Mouse (Mus musculus): ENCODE data around the gene Upk2. TPM values are rescaled to one million over a fixed set of nuclear protein-coding genes. Genes with fewer than 3 reads are reported as not detected.
A peak's percentile ranks its signal among the peaks of the same experiment; 100 is the strongest.
"Not testable (repeated sequence)": the region's sequence is repeated elsewhere in the genome, so short reads cannot be mapped to it uniquely, and the experiment has no call there.

Upk2 gene
- polyA plus RNA-seq, 1 experiment: not detected

DNA sequence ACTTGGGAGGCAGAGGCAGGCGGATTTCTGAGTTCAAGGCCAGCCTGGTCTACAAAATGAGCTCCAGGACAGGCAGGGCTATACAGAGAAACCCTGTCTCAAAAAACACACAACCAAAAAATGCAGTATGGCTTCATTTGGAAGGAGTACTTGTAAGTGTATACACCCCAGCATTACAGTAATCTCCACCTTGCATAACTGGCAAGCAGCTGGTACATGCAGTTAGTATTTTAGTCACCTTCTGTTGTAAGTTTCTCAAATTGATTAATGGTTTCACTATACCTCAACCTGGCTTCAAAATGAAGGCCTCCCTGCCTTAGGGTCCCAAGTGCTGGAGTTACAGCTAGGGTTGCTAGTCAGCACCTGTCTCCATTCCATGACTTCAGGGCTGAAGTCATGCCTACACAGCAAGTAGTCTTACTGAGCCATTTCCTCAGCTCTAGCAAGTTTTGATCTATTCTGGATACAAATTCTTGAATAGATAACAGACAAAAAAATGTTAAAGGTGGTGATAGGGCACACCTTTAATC lies 43.1 kb downstream of the Upk2 start:
- no peak for DNase-seq (ENCODE audit: extremely low spot score in 1 of 2, low spot score in 1 of 2)

- no peak for DNase-seq (ENCODE audit: extremely low spot score in 1 of 2, low spot score in 1 of 2)
Measured at GRCm38 (mm10) chr9:44410647-44411336, 44.0 kb downstream of the Upk2 start.

- not testable (repeated sequence) for DNase-seq (ENCODE audit: extremely low spot score in 1 of 2, low spot score in 1 of 2)
Measured at GRCm38 (mm10) chr9:44408693-44409092, 46.1 kb downstream of the Upk2 start.

GRCm38 (mm10) chr9:44407752-44408097 lies 47.1 kb downstream of the Upk2 start:
- no peak for DNase-seq (ENCODE audit: extremely low spot score in 1 of 2, low spot score in 1 of 2)

DNA sequence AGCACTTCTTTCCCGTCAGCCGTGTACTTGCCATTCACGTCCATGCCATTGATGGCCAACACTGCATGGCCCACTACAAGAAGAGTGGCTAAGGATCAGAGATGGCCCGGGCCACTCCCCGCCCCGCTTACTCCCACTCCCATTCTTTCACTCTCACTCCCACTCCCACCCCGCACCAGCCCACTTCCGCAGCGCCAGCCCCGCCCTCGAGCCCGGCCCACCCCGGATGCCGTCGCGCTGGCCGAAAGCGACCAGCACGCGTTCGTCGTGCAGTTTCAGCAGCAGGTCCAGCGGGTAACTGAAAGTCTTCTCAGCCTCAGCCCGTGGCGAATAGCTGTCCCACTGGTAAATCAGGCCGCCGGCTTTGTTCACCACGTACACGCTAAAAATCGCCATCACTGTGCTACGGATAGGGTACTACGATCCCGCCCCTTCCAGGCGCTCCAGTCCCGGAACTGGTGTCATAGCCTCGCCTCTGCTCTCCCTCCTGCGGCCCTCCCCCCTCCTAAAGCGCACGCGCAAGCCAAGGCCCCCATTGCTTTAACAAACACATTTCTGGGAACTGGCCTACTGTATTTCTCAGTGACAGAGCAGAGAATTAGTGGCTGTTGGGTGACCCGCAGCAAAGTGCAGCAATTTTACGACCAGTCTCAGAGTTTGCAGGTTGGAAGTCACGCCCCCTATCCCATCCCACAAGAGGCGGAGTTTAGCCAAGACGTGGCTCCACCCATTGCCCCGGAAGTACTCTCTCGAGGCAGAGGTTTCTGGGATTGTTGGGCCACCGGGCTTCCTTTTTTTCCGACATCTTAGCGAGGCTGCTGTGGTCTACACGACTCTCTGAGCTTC lies 47.6 kb downstream of the Upk2 start, which contains the start of the genes Rps25 and Trappc4:
Gene Rps25, plus strand, starts transcription at position 234 of the 846 bp plus-strand sequence.
Gene Trappc4, minus strand, starts transcription at position 695 of the 846 bp plus-strand sequence.
- DNase-seq (ENCODE audit: extremely low spot score in 1 of 2, low spot score in 1 of 2): peak; percentile 86 to 94

DNA sequence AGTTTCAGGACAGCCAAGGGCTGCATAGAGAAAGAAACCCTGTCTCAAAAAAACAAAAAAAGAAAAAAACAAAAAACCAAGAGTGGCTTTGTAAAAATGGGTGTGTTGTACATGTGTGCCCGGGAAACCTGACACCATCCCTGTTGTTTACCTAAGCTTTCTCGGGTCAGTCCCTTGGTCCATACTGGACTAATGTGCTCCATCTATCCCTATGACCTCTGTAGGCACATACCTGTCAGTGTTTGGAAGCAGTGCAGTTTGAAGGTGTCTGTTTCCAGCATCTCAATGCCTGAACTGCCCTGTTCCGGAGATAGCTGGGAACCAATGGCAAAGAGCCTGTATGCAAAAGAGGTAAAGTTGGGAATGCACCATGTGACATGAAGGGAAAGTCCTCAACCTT lies 49.8 kb downstream of the Upk2 start:
- DNase-seq (ENCODE audit: extremely low spot score in 1 of 2, low spot score in 1 of 2): no peak

Other genes with a start within 250 kb of the Upk2 start
- gene Cbl, start 220.9 kb downstream of the Upk2 start, polyA plus RNA-seq (2012; rRNA removed): 18.6 and 20.5 TPM in 2 replicates
- 1.1 TPM in 1 of 2 replicates, not detected in the other for gene Ccdc153, start 214.3 kb downstream of the Upk2 start, polyA plus RNA-seq (2012; rRNA removed)
- gene Pdzd3, start 203.5 kb downstream of the Upk2 start, polyA plus RNA-seq (2012; rRNA removed): 0.74 and 0.82 TPM in 2 replicates
- 6.7 and 7.0 TPM in 2 replicates for gene Nlrx1, start 186.4 kb downstream of the Upk2 start, polyA plus RNA-seq (2012; rRNA removed)
- gene Abcg4, start 166.4 kb downstream of the Upk2 start, polyA plus RNA-seq (2012; rRNA removed): 84.5 and 95.1 TPM in 2 replicates
- 32.1 and 32.3 TPM in 2 replicates for gene Hinfp, start 149.3 kb downstream of the Upk2 start, polyA plus RNA-seq (2012; rRNA removed)
- 201 and 202 TPM in 2 replicates for gene C2cd2l, start 134.7 kb downstream of the Upk2 start, polyA plus RNA-seq (2012; rRNA removed)
- 21.1 and 22.9 TPM in 2 replicates for gene Dpagt1, start 129.0 kb downstream of the Upk2 start, polyA plus RNA-seq (2012; rRNA removed)
- 65.4 and 75.0 TPM in 2 replicates for gene H2afx, start 120.3 kb downstream of the Upk2 start, polyA plus RNA-seq (2012; rRNA removed)
- gene Hmbs, start 110.7 kb downstream of the Upk2 start, polyA plus RNA-seq (2012; rRNA removed): 30.3 and 33.4 TPM in 2 replicates
- gene Vps11, start 93.3 kb downstream of the Upk2 start, polyA plus RNA-seq (2012; rRNA removed): 44.1 and 47.2 TPM in 2 replicates
- gene Hyou1, start 75.5 kb downstream of the Upk2 start, polyA plus RNA-seq (2012; rRNA removed): 51.3 and 54.5 TPM in 2 replicates
- 43.3 and 46.9 TPM in 2 replicates for gene Slc37a4, start 58.1 kb downstream of the Upk2 start, polyA plus RNA-seq (2012; rRNA removed)
- 510 and 649 TPM in 2 replicates for gene Rps25, start 47.8 kb downstream of the Upk2 start, polyA plus RNA-seq (2012; rRNA removed)
- gene Trappc4, start 47.4 kb downstream of the Upk2 start, polyA plus RNA-seq (2012; rRNA removed): 86.4 and 86.9 TPM in 2 replicates
- 53.1 and 56.2 TPM in 2 replicates for gene Ccdc84, start 36.4 kb downstream of the Upk2 start, polyA plus RNA-seq (2012; rRNA removed)
- not detected in 2 replicates for gene Foxr1, start 13.8 kb downstream of the Upk2 start, polyA plus RNA-seq (2012; rRNA removed)
- 20.1 and 21.7 TPM in 2 replicates for gene Bcl9l, start 27.8 kb upstream of the Upk2 start, polyA plus RNA-seq (2012; rRNA removed)
- gene Cxcr5, start 106.9 kb upstream of the Upk2 start, polyA plus RNA-seq (2012; rRNA removed): 0.04 TPM in 1 of 2 replicates, not detected in the other
- 40.9 and 44.6 TPM in 2 replicates for gene Ddx6, start 149.9 kb upstream of the Upk2 start, polyA plus RNA-seq (2012; rRNA removed)
- gene Treh, start 218.3 kb upstream of the Upk2 start, polyA plus RNA-seq (2012; rRNA removed): 0.16 and 0.17 TPM in 2 replicates

Data from frontal cortex, adult 2 months (tissue).